25 mouse cellular contexts compared by ENCODE assay signal in genomic region chr9:110163071-110163470, GRCm38 (mm10). TPM values are rescaled to one million over a fixed set of nuclear protein-coding genes. Genes with fewer than 3 reads are reported as not detected.
DNase-seq lines count a peak whose midpoint lies in the region; ATAC-seq and TF ChIP-seq lines count a peak whose summit lies in the region.
"Had no signal": no experiment of that assay in that cellular context is flagged by ENCODE, and none has a peak within 500 bp of the region (broad histone marks: within the 10 kb centered on the region; RNA-seq: fewer than 3 reads in every experiment).

No protein-coding gene starts in this region.

- H3K9me3 ChIP-seq in liver, embryonic 12.5 days (replicated peaks), result no peaks in the 10 kb centered on the region
- H3K9me3 ChIP-seq: embryonic facial prominence, embryonic 13.5 days; embryonic facial prominence, embryonic 15.5 days; forebrain, embryonic 10.5 days; forebrain, embryonic 12.5 days; G1E had no signal

- H3K4me1 ChIP-seq in liver, adult 2 months (ENCODE audit: control insufficient read depth, insufficient read depth, low read length), result peaks cover 2% of the 10 kb centered on the region; the same call in 1 of the 2 replicates
- H3K4me1 ChIP-seq in liver, embryonic 12.5 days, result no peaks in the 10 kb centered on the region
- H3K4me1 ChIP-seq: embryonic facial prominence, embryonic 13.5 days; embryonic facial prominence, embryonic 15.5 days; forebrain, embryonic 10.5 days; forebrain, embryonic 12.5 days had no signal

- peak overlapping the region; percentile 46 for H3K27ac ChIP-seq in liver, adult 2 months (replicated peaks; ENCODE audit: insufficient read depth, low read depth, low read length)
- H3K27ac ChIP-seq in liver, embryonic 12.5 days, result no peak overlapping the region
- H3K27ac ChIP-seq: embryonic facial prominence, embryonic 13.5 days; embryonic facial prominence, embryonic 15.5 days; forebrain, embryonic 10.5 days; forebrain, embryonic 12.5 days had no signal

- H3K36me3 ChIP-seq in liver, adult 2 months (ENCODE audit: control insufficient read depth, insufficient read depth, low read length), result peaks cover 22% of the 10 kb centered on the region
- H3K36me3 ChIP-seq in liver, embryonic 12.5 days, result peaks cover 86% of the 10 kb centered on the region
- peaks cover 14% of the 10 kb centered on the region for H3K36me3 ChIP-seq in myocyte (ENCODE audit: control insufficient read depth, insufficient read depth)

- H3K79me2 ChIP-seq in liver, adult 2 months (ENCODE audit: control insufficient read depth, insufficient read depth, low read length), result no peaks in the 10 kb centered on the region; the same call in 1 of the 2 replicates
- H3K79me2 ChIP-seq in myocyte (ENCODE audit: control insufficient read depth, insufficient read depth), result peaks cover 27% of the 10 kb centered on the region

- WGBS in liver, adult 2 months, result 10% methylated on average over 2 of the region's 2 CpGs
- 90% methylated on average over 2 of the region's 2 CpGs for WGBS in liver, embryonic 12.5 days (ENCODE audit: insufficient replicate concordance)

- H3K27me3 ChIP-seq in liver, adult 2 months (ENCODE audit: control insufficient read depth, insufficient read depth, low read length), result no peaks in the 10 kb centered on the region
- no peaks in the 10 kb centered on the region for H3K27me3 ChIP-seq in liver, embryonic 12.5 days (replicated peaks)
- no peaks in the 10 kb centered on the region for H3K27me3 ChIP-seq in myocyte (ENCODE audit: control insufficient read depth, insufficient read depth, insufficient read length)
- H3K27me3 ChIP-seq: CH12.LX; embryonic facial prominence, embryonic 13.5 days; embryonic facial prominence, embryonic 15.5 days; forebrain, embryonic 12.5 days had no signal

- no peak overlapping the region for H3K9ac ChIP-seq in liver, adult 2 months (ENCODE audit: low read depth, low read length)
- no peak overlapping the region for H3K9ac ChIP-seq in liver, embryonic 12.5 days
- H3K9ac ChIP-seq: embryonic facial prominence, embryonic 13.5 days; embryonic facial prominence, embryonic 15.5 days; forebrain, embryonic 12.5 days had no signal

- no peak overlapping the region for H3K4me3 ChIP-seq in liver, adult 2 months (ENCODE audit: insufficient read depth, low read depth, low read length)
- no peak overlapping the region for H3K4me3 ChIP-seq in liver, embryonic 12.5 days
- H3K4me3 ChIP-seq in myocyte, result no peak overlapping the region
- H3K4me3 ChIP-seq: embryonic facial prominence, embryonic 13.5 days; embryonic facial prominence, embryonic 15.5 days; erythroblast, embryonic 14.5 days; forebrain, embryonic 10.5 days; forebrain, embryonic 12.5 days had no signal

- H3ac ChIP-seq in myocyte (ENCODE audit: control insufficient read depth, insufficient read length), result no peak overlapping the region

- TF ChIP-seq CTCF in liver, adult 2 months (IDR thresholded peaks at IDR 0.05; ENCODE audit: low read depth, low read length), result no peak

- DNase-seq in adrenal gland, adult (ENCODE audit: inconsistent age in 2 of 2, low spot score in 1 of 2), result peak; percentile 9 to 70
- no peak for DNase-seq in adrenal gland, postnatal 14 days
- peak; percentile 7 for DNase-seq in adrenal gland, postnatal 10 days
- DNase-seq in adrenal gland, postnatal 25 days, result no peak
- DNase-seq in liver, adult 2 months (ENCODE audit: extremely low read depth, low read depth, low spot score), result peak; percentile 89
- DNase-seq: B cell, adult 2 months; cerebellum, adult 11 months; cerebellum, adult 18-20 months; cerebellum, adult 8-10 months; cerebellum, adult 9-11 months; cerebellum, postnatal 14 days; cerebellum, postnatal 36 days; embryo, embryonic 11 days had no signal

- no peak for TF ChIP-seq POLR2A in liver, adult 2 months (IDR thresholded peaks at IDR 0.05; ENCODE audit: extremely low read depth, insufficient read depth, low read length)
- no peak for TF ChIP-seq POLR2A in myocyte (IDR thresholded peaks at IDR 0.05; ENCODE audit: insufficient read length, low read depth)

- ATAC-seq in liver, embryonic 12.5 days, result no peak
- ATAC-seq: CD4-positive, CD25-positive, alpha-beta regulatory T cell, adult 4 months; forebrain, embryonic 14.5 days; forebrain, embryonic 16.5 days had no signal

- no peak overlapping the region for H3K4me2 ChIP-seq in liver, embryonic 12.5 days
- H3K4me2 ChIP-seq in myocyte (ENCODE audit: low read depth), result peak overlapping the region; percentile 28
- H3K4me2 ChIP-seq: embryonic facial prominence, embryonic 13.5 days; embryonic facial prominence, embryonic 15.5 days; forebrain, embryonic 12.5 days had no signal

TF ChIP-seq in myocyte, 11 proteins besides CTCF, POLR2A, EP300 and RAD21:
- TF ChIP-seq TCF12 (IDR thresholded peaks at IDR 0.05; ENCODE audit: insufficient read depth, poor library complexity, severe bottlenecking), result no peak
- TF ChIP-seq REST (IDR thresholded peaks at IDR 0.05; ENCODE audit: insufficient read depth, insufficient read length), result no peak
- no peak for TF ChIP-seq USF1 (IDR thresholded peaks at IDR 0.05; ENCODE audit: low read depth)
- no peak for TF ChIP-seq CEBPB (IDR thresholded peaks at IDR 0.05; ENCODE audit: insufficient read depth, poor library complexity, severe bottlenecking)
- no peak for TF ChIP-seq MYOD1 (IDR thresholded peaks at IDR 0.05; ENCODE audit: control insufficient read depth in 1 of 3, insufficient read length in 2 of 3, low read depth in 2 of 3)
- TF ChIP-seq MAX (IDR thresholded peaks at IDR 0.05; ENCODE audit: low read depth), result no peak
- TF ChIP-seq TCF3 (IDR thresholded peaks at IDR 0.05; ENCODE audit: insufficient read length, low read depth), result no peak
- TF ChIP-seq SRF (IDR thresholded peaks at IDR 0.05; ENCODE audit: control insufficient read depth, insufficient read length, low read depth), result no peak
- no peak for TF ChIP-seq POLR2AphosphoS2 (IDR thresholded peaks at IDR 0.05; ENCODE audit: insufficient read length, low read depth)
- TF ChIP-seq E2F4 (IDR thresholded peaks at IDR 0.05; ENCODE audit: insufficient read depth), result no peak
- no peak for TF ChIP-seq MYOG (IDR thresholded peaks at IDR 0.05; ENCODE audit: control insufficient read depth in 1 of 3, insufficient read depth in 1 of 3, insufficient read length in 2 of 3, low read depth in 2 of 3)

RNA-seq across cellular contexts. Expression of gene Dhx30, which starts 45.4 kb away (rescaled TPM):
- total RNA-seq in adrenal gland, postnatal 14 days (2021), result 82.6 and 95.2 TPM in 2 replicates
- 10 to 100 TPM; 90.2 to 91.3 TPM for total RNA-seq in adrenal gland, postnatal 10 days (2021)
- 96.3 and 116 TPM in 2 replicates for total RNA-seq in adrenal gland, postnatal 25 days (2021)
- 20.6 and 24.8 TPM in 2 replicates for total RNA-seq in liver, adult 2 months (2014; rRNA removed)
- 35.0 and 48.5 TPM in 2 replicates for polyA plus RNA-seq in liver, adult 2 months (2012; rRNA removed)
- 65.2 and 68.1 TPM in 2 replicates for polyA plus RNA-seq in liver, embryonic 12.5 days (2016; fragmentation: Nextera tagmentation; extraction: Ambion mirVana)
- polyA plus RNA-seq in myocyte (2012; fragmentation: generic; extraction: Trizol), result 79.1 TPM

RNA-seq across cellular contexts. Expression of gene Smarcc1, which starts 45.6 kb away (rescaled TPM):
- total RNA-seq in adrenal gland, postnatal 14 days (2021), result 55.9 and 57.0 TPM in 2 replicates
- 10 to 100 TPM; 47.2 to 59.9 TPM for total RNA-seq in adrenal gland, postnatal 10 days (2021)
- total RNA-seq in adrenal gland, postnatal 25 days (2021), result 62.0 and 67.1 TPM in 2 replicates
- total RNA-seq in liver, adult 2 months (2014; rRNA removed), result 9.8 and 11.3 TPM in 2 replicates
- 6.6 and 7.5 TPM in 2 replicates for polyA plus RNA-seq in liver, adult 2 months (2012; rRNA removed)
- 69.2 and 71.6 TPM in 2 replicates for polyA plus RNA-seq in liver, embryonic 12.5 days (2016; fragmentation: Nextera tagmentation; extraction: Ambion mirVana)
- polyA plus RNA-seq in myocyte (2012; fragmentation: generic; extraction: Trizol), result 29.5 TPM

Comparison
In these comparisons a context has a peak if more than half of its experiments do, and no peak if none do; other contexts are left out.
1. DNase-seq: peak in adrenal gland, adult (2 of 2), adrenal gland, postnatal 10 days (single experiment) and liver, adult 2 months (single experiment); none in adrenal gland, postnatal 14 days (single experiment) and adrenal gland, postnatal 25 days (single experiment).